Mouse (Mus musculus) cerebellum, postnatal 14 days (tissue): ENCODE measurements around the gene Emg1.
A peak's percentile ranks its signal among the peaks of the same experiment; 100 is the strongest.
"Not testable (repeated sequence)": the region's sequence is repeated elsewhere in the genome, so short reads cannot be mapped to it uniquely, and the experiment has no call there.

Experiments
- DNase-seq, 2 experiments: peaks; one replicate each; pipeline ENCODE4 v3.0.0; 2021; ENCODE audit warnings: mixed read lengths in 2 of 2

The Emg1 gene

DNA sequence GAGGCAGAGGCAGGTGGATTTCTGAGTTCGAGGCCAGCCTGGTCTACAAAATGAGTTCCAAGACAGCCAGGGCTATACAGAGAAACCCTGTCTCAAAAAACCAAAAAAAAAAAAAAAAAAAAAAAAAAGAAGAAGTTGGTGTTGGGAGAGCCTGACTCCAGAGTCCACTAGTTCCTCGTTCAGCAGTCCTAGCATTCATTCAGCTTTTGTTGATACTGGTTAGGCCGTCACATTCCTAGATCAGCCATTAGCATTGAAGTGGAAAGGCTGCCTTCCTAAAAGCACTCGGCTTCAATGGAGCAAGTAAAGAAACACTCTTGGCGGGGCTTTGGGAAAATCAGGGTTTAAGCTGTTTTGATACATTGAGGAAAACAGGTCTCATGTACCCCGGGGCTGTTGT is 29.7 kb downstream of the Emg1 start:
- DNase-seq: not testable (repeated sequence)

DNA sequence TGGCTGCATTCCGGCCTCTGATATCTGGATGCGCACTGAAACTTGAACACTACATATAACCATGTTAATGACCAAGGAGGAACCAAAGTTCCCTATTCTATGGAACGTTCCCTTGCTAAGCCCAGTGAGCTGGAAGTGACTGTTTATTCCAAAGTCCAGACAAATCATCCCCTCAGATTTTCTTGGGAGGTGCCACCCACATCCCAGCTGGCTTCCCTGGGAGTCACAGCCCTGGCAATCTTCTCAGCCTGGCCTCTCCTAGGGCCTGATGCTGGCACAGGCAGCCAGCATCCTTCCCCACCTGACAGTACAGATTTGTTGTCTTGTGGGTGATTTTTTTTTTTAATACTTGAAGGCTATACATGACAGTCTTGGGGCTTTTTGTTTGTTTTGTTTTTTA is 32.5 kb downstream of the Emg1 start:
- no peak for DNase-seq

GRCm38 (mm10) chr6:124678769-124679168 is 33.2 kb downstream of the Emg1 start:
- DNase-seq: no peak

DNA sequence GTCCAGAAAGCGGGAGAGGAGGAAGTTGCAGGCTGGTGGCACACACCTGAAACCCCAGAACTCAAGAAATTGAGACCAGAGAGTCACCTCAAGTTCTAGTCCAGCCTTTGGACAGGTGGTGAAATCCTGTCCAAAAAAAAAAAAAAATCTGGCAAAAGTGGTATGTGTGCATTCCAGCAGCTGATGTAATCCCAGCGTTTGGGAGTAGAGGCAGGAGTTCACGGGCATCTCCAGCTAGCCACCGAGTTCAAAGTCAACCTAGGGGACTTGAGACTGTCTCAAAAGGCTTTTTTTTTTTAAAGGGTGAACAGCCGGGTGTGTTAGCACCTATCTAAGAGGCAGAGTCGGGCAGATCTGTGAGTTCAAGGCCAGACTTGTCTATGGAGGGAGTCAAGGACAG is 35.8 kb downstream of the Emg1 start:
- peak in 1 of 2 experiments; percentile 33 for DNase-seq

GRCm38 (mm10) chr6:124674591-124674990 is 37.4 kb downstream of the Emg1 start:
- no peak for DNase-seq

GRCm38 (mm10) chr6:124673619-124674018 is 38.4 kb downstream of the Emg1 start:
- DNase-seq: peak; percentile 79 to 83

DNA sequence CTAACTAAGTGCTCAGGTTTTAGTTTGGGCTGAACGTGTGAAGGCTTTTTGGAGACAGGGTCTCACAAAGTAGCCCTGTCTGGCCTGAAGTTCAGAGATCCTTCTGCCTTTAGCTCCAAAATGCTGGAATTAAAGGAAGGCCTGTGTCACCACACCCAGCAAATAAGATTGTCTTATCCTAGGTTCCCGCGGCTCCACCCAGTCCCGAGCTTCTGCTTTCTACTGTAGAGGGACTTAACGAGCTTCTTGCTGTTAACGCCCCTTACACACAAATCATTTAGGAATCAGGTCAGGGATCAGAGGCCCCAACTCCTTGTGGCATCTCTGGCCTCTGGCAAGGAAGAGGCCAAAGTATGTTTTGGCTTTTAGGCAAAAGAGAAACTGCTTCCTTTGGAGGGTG is 39.9 kb downstream of the Emg1 start:
- no peak for DNase-seq

GRCm38 (mm10) chr6:124670281-124670900 is 41.6 kb downstream of the Emg1 start:
- peak in 1 of 2 experiments; percentile 55 for DNase-seq

DNA sequence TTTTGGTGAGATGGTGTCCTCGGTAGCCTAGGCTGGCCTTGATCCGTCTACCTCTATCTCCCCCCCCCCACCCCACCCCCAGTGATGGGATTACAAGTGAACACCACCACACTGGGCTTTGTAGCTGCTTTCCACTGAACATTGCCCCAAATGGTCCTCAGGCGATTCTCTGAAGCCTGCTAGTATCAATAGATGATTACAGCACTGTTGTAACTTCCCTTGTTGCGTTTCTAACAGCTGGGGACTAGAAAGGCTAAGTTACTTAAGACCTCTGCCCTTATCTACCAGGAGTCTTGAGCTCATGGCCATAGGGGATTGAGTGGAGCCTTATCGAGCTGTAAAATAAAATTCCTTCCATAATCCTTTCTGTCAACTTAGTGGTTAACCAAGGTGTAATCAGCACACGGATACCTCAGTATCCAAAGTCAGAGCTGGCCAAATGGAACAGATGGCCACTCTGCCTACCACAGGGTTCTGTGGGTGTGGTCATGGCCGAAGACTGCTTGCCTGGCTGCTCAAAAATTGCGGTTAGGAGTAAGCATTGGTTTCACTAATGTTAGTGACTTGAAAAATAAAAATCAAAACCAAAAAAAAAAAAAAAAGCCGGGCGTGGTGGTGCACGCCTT is 42.6 kb downstream of the Emg1 start:
- peak; percentile 74 to 84 for DNase-seq

DNA sequence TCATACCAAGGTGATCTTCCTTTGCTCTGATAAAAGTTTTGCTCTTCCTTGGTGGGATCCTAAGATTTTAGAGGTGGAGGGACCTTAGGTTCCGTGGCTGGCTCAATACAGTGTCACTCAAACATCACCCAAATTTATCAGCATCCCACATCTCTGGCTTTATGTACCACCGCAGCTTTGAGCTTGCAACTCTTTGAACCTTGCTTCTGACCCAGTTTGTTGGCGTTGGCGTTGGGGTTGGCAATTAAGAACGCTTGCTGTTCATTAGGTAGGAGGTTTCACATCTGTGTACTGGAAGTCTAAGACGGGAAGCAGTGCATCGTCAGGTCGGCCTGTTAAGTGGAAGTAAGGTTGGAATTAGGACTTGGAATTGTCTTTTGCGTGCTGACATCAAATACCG is 47.0 kb downstream of the Emg1 start:
- DNase-seq: no peak

DNA sequence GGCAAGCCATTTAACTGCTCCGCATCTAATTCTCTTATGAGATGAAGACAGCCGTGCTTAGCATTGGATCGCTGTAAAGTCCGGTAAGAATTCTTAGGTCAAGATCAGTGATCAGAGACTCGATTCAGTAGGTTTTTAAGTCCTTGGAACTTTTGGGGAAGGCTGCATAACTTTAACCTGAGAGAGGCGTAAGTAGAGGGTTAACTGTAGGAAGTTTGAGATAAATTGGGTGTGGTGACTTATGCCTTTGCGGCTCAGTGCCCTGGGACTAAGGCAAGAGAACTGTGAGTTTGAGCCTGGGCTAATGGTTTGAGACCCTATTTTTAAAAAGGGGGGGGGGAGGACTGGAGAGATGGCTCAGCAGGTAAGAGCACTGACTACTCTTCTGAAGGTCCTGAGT is 47.7 kb downstream of the Emg1 start:
- DNase-seq: no peak

DNA sequence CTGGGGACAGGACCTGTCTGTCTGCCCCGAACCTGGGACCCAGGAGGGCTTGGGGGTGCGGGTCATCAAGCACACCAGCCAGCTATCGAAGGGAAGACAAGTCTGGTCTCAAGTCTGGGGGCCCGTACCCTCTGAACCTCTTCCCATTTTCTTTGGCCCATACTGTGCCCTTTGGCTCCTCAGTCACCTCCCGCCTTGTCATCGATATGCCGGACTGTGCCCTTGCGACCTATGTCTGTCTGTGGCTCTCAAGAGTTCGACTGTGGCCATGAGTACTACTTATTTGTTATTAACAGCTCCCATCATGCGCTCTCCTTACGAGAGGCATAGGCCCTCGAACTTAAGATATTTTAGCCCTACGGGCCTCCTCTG is 48.6 kb downstream of the Emg1 start:
- DNase-seq: no peak

DNA sequence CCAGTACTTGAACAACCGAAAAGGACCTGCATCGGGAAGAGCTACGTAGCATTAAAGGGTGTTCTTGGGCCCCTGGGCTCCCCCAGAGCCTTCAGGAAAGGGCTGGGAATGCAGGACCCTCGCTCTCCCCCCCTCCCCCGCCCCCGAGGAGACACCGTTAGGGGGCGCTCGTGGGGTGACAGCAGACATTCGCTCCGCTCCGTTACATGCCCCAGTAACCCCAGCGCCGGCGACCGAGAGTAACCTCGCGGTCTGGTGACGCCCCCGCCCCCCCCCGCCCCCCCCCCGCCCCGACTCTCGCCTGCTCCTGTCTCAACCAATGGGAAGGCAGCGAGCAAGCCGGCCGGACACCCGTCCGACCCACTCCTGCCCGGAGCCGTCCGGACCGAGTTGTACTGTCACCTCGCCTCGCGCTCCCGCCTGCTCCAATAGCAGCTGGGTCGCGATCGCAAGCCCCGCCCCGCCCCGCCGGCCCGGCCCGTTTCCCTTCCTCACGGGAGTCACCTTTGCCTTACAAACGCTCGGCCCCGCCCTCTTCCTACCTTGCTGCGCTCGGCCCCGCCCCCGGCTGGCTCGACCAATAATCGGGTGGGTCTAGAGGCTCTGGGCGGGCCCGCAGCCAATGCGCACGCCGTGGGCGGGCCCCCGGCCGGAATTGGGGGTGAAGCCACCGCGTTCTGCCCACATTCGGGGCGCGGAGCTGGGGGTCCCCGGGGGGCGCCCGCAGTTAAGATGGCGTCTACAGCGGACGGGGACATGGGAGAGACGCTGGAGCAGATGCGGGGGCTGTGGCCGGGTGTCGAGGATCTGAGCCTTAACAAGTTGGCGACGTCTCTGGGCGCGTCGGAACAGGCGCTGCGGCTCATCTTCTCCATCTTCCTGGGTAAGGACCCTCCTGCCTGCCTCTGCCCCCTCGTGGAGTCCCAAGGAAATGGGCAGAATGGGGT is 49.2 kb downstream of the Emg1 start, which contains the start of gene Lpcat3:
Gene Lpcat3, plus strand, starts transcription at position 551 of the 947 bp plus-strand sequence.
- peak; percentile 99 to 100 for DNase-seq

DNA sequence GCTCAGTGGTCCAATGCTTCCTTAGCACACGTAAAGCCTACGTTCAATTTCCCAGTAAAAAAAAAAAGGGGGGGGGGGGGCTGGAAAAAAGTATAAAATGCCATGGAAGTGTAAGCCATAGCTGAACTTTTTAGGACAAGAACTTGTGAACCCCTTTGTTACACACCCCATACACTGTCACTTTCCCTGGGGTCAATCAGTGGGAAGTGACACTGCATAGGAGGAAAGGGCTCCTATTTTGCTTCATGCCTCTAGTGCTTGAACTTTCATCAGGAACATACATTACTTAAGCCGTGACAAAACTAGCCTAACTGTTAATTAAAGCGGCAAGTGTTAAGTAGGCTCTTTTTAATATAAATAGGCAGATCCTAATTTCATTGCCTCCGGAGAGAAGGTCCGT is 50.0 kb downstream of the Emg1 start:
- no peak for DNase-seq

GRCm38 (mm10) chr6:124661156-124661806 is 50.7 kb downstream of the Emg1 start:
- no peak for DNase-seq

DNA sequence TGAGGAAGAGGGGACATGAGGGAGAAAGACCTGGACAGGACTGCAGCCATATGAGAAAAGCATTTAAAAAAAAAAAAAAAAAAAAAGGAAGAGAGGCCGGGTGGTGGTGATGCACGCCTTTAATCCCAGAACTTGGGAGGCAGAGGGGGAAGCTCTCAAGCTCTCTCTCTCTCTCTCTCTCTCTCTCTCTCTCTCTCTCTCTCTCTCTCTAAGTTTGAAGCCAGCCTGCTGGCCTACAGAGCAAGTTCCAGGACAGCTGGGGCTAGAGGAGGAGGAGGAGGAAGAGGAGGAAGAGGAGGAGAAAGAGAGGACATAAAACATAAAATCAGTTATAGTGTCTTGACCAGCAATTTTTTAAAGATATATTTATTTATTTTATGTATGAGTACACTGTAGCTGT is 53.9 kb downstream of the Emg1 start:
- DNase-seq: no peak

DNA sequence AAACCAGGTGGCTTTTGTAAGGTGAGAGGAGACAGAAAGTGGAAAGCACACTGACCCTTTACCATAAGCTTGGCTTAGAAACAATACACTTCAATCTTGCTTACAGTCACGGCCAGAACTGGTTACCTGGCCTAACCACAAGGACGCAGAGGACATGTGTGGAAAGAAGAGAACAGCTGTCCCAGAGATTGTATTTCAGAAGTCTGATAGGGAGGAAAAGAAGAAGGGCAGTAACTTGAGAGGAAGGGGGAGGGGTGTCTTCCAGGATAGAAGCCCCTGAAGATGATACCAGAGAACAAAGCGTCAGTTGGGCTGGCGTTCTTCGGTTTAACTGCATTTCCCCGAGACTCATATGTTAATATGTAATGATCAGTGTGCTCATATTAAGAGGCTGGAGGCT is 56.1 kb downstream of the Emg1 start:
- no peak for DNase-seq
